Mouse (Mus musculus) liver, adult 2 months (tissue): ENCODE measurements around the gene Smc1b.

Experiments used
- CTCF ChIP-seq: fragments of 200-500 bp; IDR thresholded peaks from 2 replicates; pipeline ENCODE4 v1.5.1; 2011; ENCODE audit warnings: low read depth, low read length, control low read depth
- POLR2A ChIP-seq: fragments of 200-500 bp; IDR thresholded peaks from 2 replicates; pipeline ENCODE4 v1.6.1; 2011; ENCODE audit warnings: low read length, control low read depth; ENCODE audit not compliant: insufficient read depth; ENCODE audit errors: extremely low read depth

GRCm38 (mm10) chr15:85070561-85070960 is 61.2 kb downstream of the Smc1b start:
- TF ChIP-seq POLR2A (no peak), CTCF (peak; percentile 49)
